Mouse (Mus musculus) hindbrain, embryonic 11.5 days (tissue): ENCODE data around the gene Paox. TPM values are rescaled to one million over a fixed set of nuclear protein-coding genes. Genes with fewer than 3 reads are reported as not detected.

Experiments
- ATAC-seq: fragments of 200-750 bp; cut with Nextera tagmentation; 2 replicates; pipeline ENCODE4 v1.8.0; 2017; ENCODE audit warnings: mild to moderate bottlenecking, moderate TSS enrichment, moderate library complexity; ENCODE audit not compliant: low FRiP score
- DNase-seq: peaks from one replicate; pipeline ENCODE4 v3.0.0-alpha.2; 2015; ENCODE audit warnings: low spot score
- H3K27ac ChIP-seq: fragments of 300-500 bp; sonication (generic); 2 replicates; pipeline ENCODE4 v1.5.1; 2014; ENCODE audit warnings: mild to moderate bottlenecking, low read depth, low read length
- H3K27me3 ChIP-seq: fragments of 300-500 bp; sonication (generic); 2 replicates; pipeline ENCODE4 v1.6.1; 2014; ENCODE audit warnings: mild to moderate bottlenecking, low read length, moderate library complexity, mixed read lengths; ENCODE audit not compliant: control insufficient read depth, insufficient read depth
- H3K36me3 ChIP-seq: fragments of 300-500 bp; sonication (generic); 2 replicates; pipeline ENCODE4 v1.6.1; 2014; ENCODE audit warnings: mild to moderate bottlenecking, low read length, moderate library complexity, mixed read lengths; ENCODE audit not compliant: control insufficient read depth, insufficient read depth
- H3K4me1 ChIP-seq: fragments of 300-500 bp; sonication (generic); replicated peaks from 2 replicates; pipeline ENCODE4 v1.6.1; 2014; ENCODE audit warnings: low read length, mixed read lengths; ENCODE audit not compliant: control insufficient read depth, insufficient read depth
- H3K4me2 ChIP-seq: fragments of 300-500 bp; sonication (generic); replicated peaks from 2 replicates; pipeline ENCODE4 v1.6.1; 2014; ENCODE audit warnings: mild to moderate bottlenecking, low read depth, low read length
- H3K4me3 ChIP-seq: fragments of 300-500 bp; sonication (generic); 2 replicates; pipeline ENCODE4 v1.5.1; 2014; ENCODE audit warnings: low read depth, low read length
- H3K9ac ChIP-seq: fragments of 300-500 bp; sonication (generic); 2 replicates; pipeline ENCODE4 v1.6.1; 2014; ENCODE audit warnings: low read depth, low read length
- H3K9me3 ChIP-seq: fragments of 300-500 bp; sonication (generic); 2 replicates; pipeline ENCODE4 v1.6.1; 2016; ENCODE audit warnings: low read length; ENCODE audit not compliant: control insufficient read depth
- WGBS: fragments of 180-500 bp; shearing (Covaris S2); extraction: QIAGEN DNeasy Blood & Tissue Kit; methylation state at CpG from one replicate; pipeline ENCODE4 v1.1.7; 2014; 5-methylcytosine and 5-hydroxymethylcytosine counted together
- polyA plus RNA-seq: library from polyadenylated mRNA; unstranded; fragments of >200 nt; fragmentation: Nextera tagmentation; extraction: Ambion mirVana; gene quantifications from 2 replicates; pipeline ENCODE4 v1.2.1, GENCODE M21; 2014

Gene Paox
- polyA plus RNA-seq, 1 experiment from 2014 or later, result 15.8 TPM

- Histone ChIP-seq H3K27me3 (no peaks in the 10 kb centered on the region), H3K27ac (no peak overlapping the region), H3K9ac (no peak overlapping the region), H3K9me3 (no peaks in the 10 kb centered on the region), H3K4me3 (no peak overlapping the region), H3K36me3 (peaks cover 3% of the 10 kb centered on the region; the same call in 1 of the 2 replicates), H3K4me1 (no peaks in the 10 kb centered on the region), H3K4me2 (no peak overlapping the region)
- WGBS, result 84% methylated on average over 4 of the region's 4 CpGs
- no peak for DNase-seq
- no peak for ATAC-seq
Measured at GRCm38 (mm10) chr7:140104009-140104408, 11.6 kb upstream of the Paox start.

- 65% methylated on average over 3 of the region's 3 CpGs for WGBS
- ATAC-seq, result no peak
Measured at GRCm38 (mm10) chr7:140111943-140112342, 3.7 kb upstream of the Paox start.

DNA sequence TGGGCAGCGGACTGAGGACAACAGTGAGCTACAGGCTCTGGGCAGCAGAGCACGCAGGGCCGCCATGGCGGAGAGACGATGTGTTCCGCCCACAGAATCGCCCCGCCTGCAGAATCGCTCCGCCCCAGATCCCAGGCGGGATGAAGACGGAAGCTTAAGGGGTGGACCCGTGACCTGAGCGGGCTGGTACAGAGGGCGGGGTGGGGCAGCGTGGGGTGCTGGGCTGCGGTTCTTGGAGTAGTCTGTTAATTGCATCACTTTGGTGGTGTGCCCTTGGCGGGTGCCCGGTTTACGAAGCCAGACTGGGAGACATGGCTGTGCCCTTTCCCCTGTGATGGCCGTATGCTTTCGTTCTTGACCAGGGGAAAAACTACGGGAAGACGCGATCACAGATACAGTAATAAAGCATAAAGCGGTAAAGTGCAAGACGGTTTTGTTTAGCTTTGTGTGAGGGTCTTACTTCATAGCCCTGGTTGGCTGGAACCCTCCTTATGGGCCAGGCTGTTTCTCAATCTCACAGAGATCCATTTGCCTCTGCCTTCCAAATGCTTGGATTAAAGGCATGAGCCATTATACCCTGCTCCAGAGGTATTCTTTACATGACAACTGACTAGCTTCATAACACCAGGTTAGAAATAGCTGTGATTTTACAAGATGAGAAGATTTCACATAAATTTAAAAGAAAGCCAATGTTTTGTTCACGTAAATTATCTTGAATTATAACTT is 893 bp downstream of the Paox start, which contains the start of gene Echs1:
TSS of gene Echs1 (minus strand) at position 148 of the 726 bp plus-strand sequence.
- Histone ChIP-seq H3K9ac (peak within 1 kb of the TSS; percentile 86), H3K27ac (peak within 1 kb of the TSS; percentile 61; the same call in 1 of the 2 replicates), H3K9me3 (no peaks in the 10 kb centered on the region), H3K36me3 (no peaks in the 10 kb centered on the region), H3K27me3 (no peaks in the 10 kb centered on the region), H3K4me2 (peak within 1 kb of the TSS; percentile 76), H3K4me3 (peak within 1 kb of the TSS; percentile 75), H3K4me1 (no peaks in the 10 kb centered on the region)
- 4% methylated on average over 28 of the region's 28 CpGs for WGBS
- peak; percentile 95 for ATAC-seq
- DNase-seq, result peak; percentile 85

More at GRCm38 (mm10) chr7:140111943-140112342, 3.7 kb upstream of the Paox start:
- Histone ChIP-seq H3K4me2 (no peak overlapping the region), H3K36me3 (peaks cover 10% of the 10 kb centered on the region), H3K27me3 (no peaks in the 10 kb centered on the region), H3K27ac (no peak overlapping the region), H3K9me3 (no peaks in the 10 kb centered on the region), H3K4me3 (no peak overlapping the region), H3K9ac (no peak overlapping the region), H3K4me1 (no peaks in the 10 kb centered on the region)
- no peak for DNase-seq

- no peaks in the 10 kb centered on the region for H3K9me3 ChIP-seq
- H3K27ac ChIP-seq, result no peak overlapping the region
- H3K36me3 ChIP-seq, result no peaks in the 10 kb centered on the region
- no peaks in the 10 kb centered on the region for H3K27me3 ChIP-seq
- H3K4me1 ChIP-seq, result no peaks in the 10 kb centered on the region
- no peak overlapping the region for H3K9ac ChIP-seq
- DNase-seq, result no peak
- no peak overlapping the region for H3K4me3 ChIP-seq
- H3K4me2 ChIP-seq, result no peak overlapping the region
- WGBS, result 90% methylated on average over 2 of the region's 2 CpGs
- no peak for ATAC-seq
Measured at GRCm38 (mm10) chr7:140120484-140120883, 4.9 kb downstream of the Paox start.

DNA sequence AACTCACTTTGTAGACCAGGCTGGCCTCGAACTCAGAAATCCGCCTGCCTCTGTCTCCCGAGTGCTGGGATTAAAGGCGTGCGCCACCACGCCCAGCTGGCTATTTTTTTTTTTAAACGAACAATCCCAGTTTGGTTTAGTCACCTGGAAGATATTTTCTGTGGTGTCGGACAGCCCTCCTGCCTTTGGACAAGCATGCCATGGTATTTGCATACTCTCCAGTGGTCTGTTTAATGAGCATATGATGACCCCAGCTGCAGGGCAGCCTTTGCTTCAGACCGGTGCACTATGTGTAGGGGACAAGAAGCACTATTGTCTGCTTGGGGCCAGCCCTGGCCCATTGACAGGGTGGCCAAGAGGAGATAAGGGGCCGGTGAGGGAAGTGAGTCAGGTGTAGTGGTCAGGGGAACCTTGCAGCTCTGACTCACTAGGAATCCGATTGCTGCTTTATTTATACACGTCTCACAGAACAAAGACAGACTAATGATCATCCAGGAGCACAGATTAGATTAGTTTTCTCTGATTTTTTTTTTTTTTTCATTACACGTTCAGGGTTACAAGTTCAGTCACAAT is 5.8 kb downstream of the Paox start:
- no peak overlapping the region for H3K27ac ChIP-seq
- H3K4me3 ChIP-seq, result no peak overlapping the region
- H3K27me3 ChIP-seq, result no peaks in the 10 kb centered on the region
- no peaks in the 10 kb centered on the region for H3K36me3 ChIP-seq
- 79% methylated on average over 13 of the region's 13 CpGs for WGBS
- no peaks in the 10 kb centered on the region for H3K9me3 ChIP-seq
- DNase-seq (no peak), ATAC-seq (no peak)
- no peak overlapping the region for H3K4me2 ChIP-seq
- H3K9ac ChIP-seq, result no peak overlapping the region
- H3K4me1 ChIP-seq, result no peaks in the 10 kb centered on the region

GRCm38 (mm10) chr7:140122765-140123164 is 7.2 kb downstream of the Paox start:
- Histone ChIP-seq H3K4me2 (no peak overlapping the region), H3K4me3 (no peak overlapping the region), H3K9me3 (no peaks in the 10 kb centered on the region), H3K36me3 (no peaks in the 10 kb centered on the region), H3K4me1 (no peaks in the 10 kb centered on the region), H3K27ac (no peak overlapping the region), H3K27me3 (no peaks in the 10 kb centered on the region), H3K9ac (no peak overlapping the region)
- ATAC-seq (no peak), DNase-seq (no peak)
- WGBS, result 42% methylated on average over 4 of the region's 4 CpGs

GRCm38 (mm10) chr7:140124382-140124781 is 8.8 kb downstream of the Paox start:
- Histone ChIP-seq H3K9ac (no peak overlapping the region), H3K27me3 (no peaks in the 10 kb centered on the region), H3K36me3 (no peaks in the 10 kb centered on the region), H3K4me3 (no peak overlapping the region), H3K4me1 (no peaks in the 10 kb centered on the region), H3K9me3 (no peaks in the 10 kb centered on the region), H3K27ac (no peak overlapping the region), H3K4me2 (no peak overlapping the region)
- no peak for DNase-seq
- WGBS, result 94% methylated on average over 1 of the region's 1 CpGs
- no peak for ATAC-seq

GRCm38 (mm10) chr7:140125278-140126021 is 9.9 kb downstream of the Paox start:
- Histone ChIP-seq H3K9me3 (no peaks in the 10 kb centered on the region), H3K9ac (peak overlapping the region; percentile 81), H3K4me1 (no peaks in the 10 kb centered on the region), H3K4me3 (peak overlapping the region; percentile 71), H3K27ac (no peak overlapping the region), H3K27me3 (no peaks in the 10 kb centered on the region), H3K36me3 (no peaks in the 10 kb centered on the region), H3K4me2 (peak overlapping the region; percentile 72)
- ATAC-seq (peak; percentile 97), DNase-seq (peak; percentile 93)
- 1% methylated on average over 40 of the region's 40 CpGs for WGBS
